Mouse (Mus musculus) telencephalon, adult 2 months (tissue): ENCODE measurements around the gene Abcf2.

Experiments
- DNase-seq: peaks from one replicate; pipeline ENCODE4 v3.0.0-alpha.2; 2011; ENCODE audit warnings: low read depth, low spot score

The Abcf2 gene

DNA sequence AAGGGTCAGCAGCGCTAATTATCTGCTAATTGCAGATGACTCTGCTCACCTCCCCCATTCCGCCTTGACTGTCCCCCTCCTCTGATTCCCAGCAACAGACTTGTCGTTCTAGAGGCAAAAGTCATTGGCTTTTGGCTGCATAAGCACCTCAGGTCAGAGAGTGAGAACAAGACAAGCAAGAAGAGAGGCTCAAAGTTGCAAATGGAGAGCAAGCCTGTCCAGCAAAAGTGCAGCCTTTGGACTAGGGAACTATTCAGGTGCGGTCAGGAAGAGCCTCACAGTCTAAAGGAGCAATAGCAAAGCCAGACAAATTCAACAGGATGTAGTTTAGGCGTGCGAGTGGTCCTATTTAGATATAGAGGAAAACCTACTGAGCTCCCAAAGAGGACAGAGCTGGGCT lies 49.5 kb downstream of the Abcf2 start:
- DNase-seq: no peak

GRCm38 (mm10) chr5:24526889-24527230 lies 50.4 kb downstream of the Abcf2 start, which contains the start of gene Gbx1:
TSS of gene Gbx1 (minus strand) at chr5:24527202.
- no peak for DNase-seq

GRCm38 (mm10) chr5:24526190-24526888 lies 50.9 kb downstream of the Abcf2 start:
- no peak for DNase-seq

- DNase-seq: no peak
Observed at GRCm38 (mm10) chr5:24525360-24526189, 51.7 kb downstream of the Abcf2 start.

DNA sequence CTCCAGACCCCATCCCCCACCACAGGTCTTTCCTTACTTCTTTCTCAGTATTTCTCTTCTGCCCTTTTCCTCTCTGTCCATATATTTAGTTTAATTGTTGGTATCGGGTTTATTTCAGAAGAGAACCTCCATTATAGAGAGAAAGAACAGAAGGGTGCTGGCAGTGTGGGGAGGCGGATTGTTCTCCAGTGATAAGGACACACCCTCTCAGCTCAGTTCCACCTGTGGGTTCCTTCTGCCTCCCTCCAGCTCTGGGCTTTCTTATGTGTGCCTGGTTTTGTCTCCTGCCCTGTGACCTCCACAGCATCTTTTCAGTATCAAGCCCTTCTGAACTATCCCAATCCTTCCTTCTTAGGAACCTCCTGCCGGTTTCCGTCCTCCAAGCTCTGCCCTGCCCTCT lies 52.7 kb downstream of the Abcf2 start:
- no peak for DNase-seq

DNA sequence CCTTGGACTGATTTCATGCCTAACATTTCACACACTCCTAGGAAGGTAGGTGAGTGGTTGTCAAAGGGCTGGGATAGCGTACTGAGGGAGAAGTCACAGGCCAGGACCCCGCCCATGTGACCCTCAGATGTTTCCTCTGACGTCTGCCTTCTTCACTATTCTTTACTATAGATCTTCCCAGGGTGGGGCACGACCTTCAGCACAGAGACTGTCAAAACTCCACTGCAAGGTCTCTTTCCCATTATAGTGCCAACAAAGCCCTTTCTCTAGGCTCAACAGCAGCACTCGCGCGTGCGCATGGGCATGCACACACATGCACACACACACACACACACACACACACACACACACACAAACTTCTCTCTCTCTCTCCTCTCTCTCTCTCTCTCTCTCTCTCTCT lies 53.5 kb downstream of the Abcf2 start:
- no peak for DNase-seq

GRCm38 (mm10) chr5:24521366-24521765 lies 55.9 kb downstream of the Abcf2 start:
- no peak for DNase-seq
